Mouse (Mus musculus) forebrain, embryonic 14.5 days (tissue): ENCODE measurements around the gene Map2k1. TPM values are rescaled to one million over a fixed set of nuclear protein-coding genes. Genes with fewer than 3 reads are reported as not detected.
"Not testable (repeated sequence)": the region's sequence is repeated elsewhere in the genome, so short reads cannot be mapped to it uniquely, and the experiment has no call there.

Experiments used
- ATAC-seq: fragments of 200-750 bp; cut with Nextera tagmentation; 2 replicates; pipeline ENCODE4 v1.8.0; 2017; ENCODE audit warnings: mild to moderate bottlenecking, moderate library complexity
- DNase-seq: peaks from one replicate; pipeline ENCODE4 v3.0.0-alpha.2; 2015; ENCODE audit warnings: low spot score
- H3K27ac ChIP-seq: fragments of 300-500 bp; sonication (generic); 2 replicates; pipeline ENCODE4 v1.5.1; 2014; ENCODE audit warnings: low read depth, mild to moderate bottlenecking, control low read depth, low read length, moderate library complexity
- H3K27me3 ChIP-seq: fragments of 300-500 bp; sonication (generic); replicated peaks from 2 replicates; pipeline ENCODE4 v1.6.1; 2014; ENCODE audit warnings: low read length, control low read depth, mixed read lengths; ENCODE audit not compliant: control insufficient read depth, insufficient read depth
- H3K36me3 ChIP-seq: fragments of 300-500 bp; sonication (generic); 2 replicates; pipeline ENCODE4 v1.6.1; 2014; ENCODE audit warnings: low read length, control low read depth; ENCODE audit not compliant: control insufficient read depth, insufficient read depth
- H3K4me1 ChIP-seq: fragments of 300-500 bp; sonication (generic); 2 replicates; pipeline ENCODE4 v1.6.1; 2014; ENCODE audit warnings: antibody characterized with exemption, low read length, control low read depth; ENCODE audit not compliant: control insufficient read depth, insufficient read depth
- H3K4me2 ChIP-seq: fragments of 300-500 bp; sonication (generic); 2 replicates; pipeline ENCODE4 v1.6.1; 2014; ENCODE audit warnings: mild to moderate bottlenecking, control low read depth, low read length
- H3K4me3 ChIP-seq: fragments of 300-500 bp; sonication (generic); 2 replicates; pipeline ENCODE4 v1.5.1; 2014; ENCODE audit warnings: low read depth, low read length, control low read depth
- H3K9ac ChIP-seq: fragments of 300-500 bp; sonication (generic); 2 replicates; pipeline ENCODE4 v1.6.1; 2014; ENCODE audit warnings: mild to moderate bottlenecking, low read length, control low read depth, moderate library complexity
- H3K9me3 ChIP-seq: fragments of 300-500 bp; sonication (generic); replicated peaks from 2 replicates; pipeline ENCODE4 v1.6.1; 2016; ENCODE audit warnings: low read length, control low read depth, mixed read lengths; ENCODE audit not compliant: control insufficient read depth
- WGBS: fragments of 180-500 bp; shearing (Covaris S2); extraction: QIAGEN DNeasy Blood & Tissue Kit; methylation state at CpG from one replicate; pipeline ENCODE4 v1.1.7; 2014; 5-methylcytosine and 5-hydroxymethylcytosine counted together
- polyA plus RNA-seq: library from polyadenylated mRNA; unstranded; fragments of >200 nt; fragmentation: Nextera tagmentation; extraction: Ambion mirVana; gene quantifications from 2 replicates; pipeline ENCODE4 v1.2.1, GENCODE M21; 2014

The Map2k1 gene
- polyA plus RNA-seq, 1 experiment from 2014 or later: 42.2 TPM

DNA sequence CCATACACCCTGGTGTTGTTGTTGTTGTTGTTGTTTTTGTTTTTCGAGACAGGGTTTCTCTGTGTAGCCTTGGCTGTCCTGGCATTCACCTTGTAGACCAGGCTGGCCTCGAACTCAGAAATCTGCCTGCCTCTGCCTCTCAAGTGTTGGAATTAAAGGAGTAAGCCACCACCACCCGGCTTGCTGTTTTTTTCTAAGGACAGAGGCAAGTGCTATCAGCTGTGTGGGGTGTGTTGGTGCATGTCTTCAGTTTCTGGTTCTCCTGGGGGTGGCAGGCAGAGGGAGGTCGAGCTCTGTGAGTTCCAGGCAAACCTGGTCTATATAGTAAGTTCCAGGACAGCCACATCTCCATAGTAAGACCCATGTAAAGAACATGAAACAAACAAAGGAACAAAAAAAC, 20.9 kb upstream of the Map2k1 start:
- H3K4me1 ChIP-seq: no peaks in the 10 kb centered on the region
- H3K36me3 ChIP-seq: no peaks in the 10 kb centered on the region
- no peaks in the 10 kb centered on the region for H3K9me3 ChIP-seq
- H3K27me3 ChIP-seq: no peaks in the 10 kb centered on the region
- no peak overlapping the region for H3K4me2 ChIP-seq
- H3K4me3 ChIP-seq: no peak overlapping the region
- WGBS: 72% methylated on average over 4 of the region's 4 CpGs
- DNase-seq: no peak
- no peak overlapping the region for H3K9ac ChIP-seq
- H3K27ac ChIP-seq: no peak overlapping the region
- no peak for ATAC-seq

GRCm38 (mm10) chr9:64273757-64274156, 20.3 kb upstream of the Map2k1 start:
- Histone ChIP-seq H3K9me3 (no peaks in the 10 kb centered on the region), H3K27me3 (no peaks in the 10 kb centered on the region)

GRCm38 (mm10) chr9:64272611-64273010, 19.2 kb upstream of the Map2k1 start:
- no peak overlapping the region for H3K9ac ChIP-seq
- H3K4me2 ChIP-seq: no peak overlapping the region
- no peak overlapping the region for H3K4me3 ChIP-seq
- DNase-seq: peak; percentile 50
- H3K36me3 ChIP-seq: no peaks in the 10 kb centered on the region
- no peaks in the 10 kb centered on the region for H3K27me3 ChIP-seq
- no peaks in the 10 kb centered on the region for H3K4me1 ChIP-seq
- 47% methylated on average over 7 of the region's 7 CpGs for WGBS
- no peaks in the 10 kb centered on the region for H3K9me3 ChIP-seq
- H3K27ac ChIP-seq: no peak overlapping the region
- no peak for ATAC-seq

More at GRCm38 (mm10) chr9:64273757-64274156, 20.3 kb upstream of the Map2k1 start:
- Histone ChIP-seq H3K4me2 (no peak overlapping the region), H3K9ac (no peak overlapping the region), H3K4me3 (no peak overlapping the region), H3K27ac (no peak overlapping the region), H3K36me3 (no peaks in the 10 kb centered on the region), H3K4me1 (no peaks in the 10 kb centered on the region)
- WGBS: 77% methylated on average over 4 of the region's 4 CpGs
- ATAC-seq (no peak), DNase-seq (no peak)

- no peak overlapping the region for H3K27ac ChIP-seq
- no peak for ATAC-seq
- no peaks in the 10 kb centered on the region for H3K9me3 ChIP-seq
Observed at GRCm38 (mm10) chr9:64271249-64271648, 17.8 kb upstream of the Map2k1 start.

GRCm38 (mm10) chr9:64268836-64269235, 15.4 kb upstream of the Map2k1 start:
- DNase-seq, H3K27me3 ChIP-seq, ATAC-seq, H3K9me3 ChIP-seq, H3K9ac ChIP-seq, H3K4me2 ChIP-seq, H3K36me3 ChIP-seq, H3K27ac ChIP-seq, H3K4me1 ChIP-seq, H3K4me3 ChIP-seq: not testable (repeated sequence)
- 96% methylated on average over 8 of the region's 8 CpGs for WGBS

More at GRCm38 (mm10) chr9:64271249-64271648, 17.8 kb upstream of the Map2k1 start:
- H3K36me3 ChIP-seq: no peaks in the 10 kb centered on the region
- DNase-seq: no peak
- H3K4me2 ChIP-seq: no peak overlapping the region
- no peaks in the 10 kb centered on the region for H3K4me1 ChIP-seq
- 63% methylated on average over 3 of the region's 3 CpGs for WGBS
- no peak overlapping the region for H3K9ac ChIP-seq
- no peaks in the 10 kb centered on the region for H3K27me3 ChIP-seq
- H3K4me3 ChIP-seq: no peak overlapping the region

- no peak overlapping the region for H3K4me3 ChIP-seq
- no peaks in the 10 kb centered on the region for H3K36me3 ChIP-seq
- H3K9ac ChIP-seq: no peak overlapping the region
- ATAC-seq (no peak), DNase-seq (no peak)
- WGBS: 85% methylated on average over 10 of the region's 10 CpGs
- no peaks in the 10 kb centered on the region for H3K27me3 ChIP-seq
- H3K27ac ChIP-seq: no peak overlapping the region
- H3K9me3 ChIP-seq: no peaks in the 10 kb centered on the region
- H3K4me2 ChIP-seq: no peak overlapping the region
- H3K4me1 ChIP-seq: no peaks in the 10 kb centered on the region
Observed at GRCm38 (mm10) chr9:64268196-64268595, 14.8 kb upstream of the Map2k1 start.

DNA sequence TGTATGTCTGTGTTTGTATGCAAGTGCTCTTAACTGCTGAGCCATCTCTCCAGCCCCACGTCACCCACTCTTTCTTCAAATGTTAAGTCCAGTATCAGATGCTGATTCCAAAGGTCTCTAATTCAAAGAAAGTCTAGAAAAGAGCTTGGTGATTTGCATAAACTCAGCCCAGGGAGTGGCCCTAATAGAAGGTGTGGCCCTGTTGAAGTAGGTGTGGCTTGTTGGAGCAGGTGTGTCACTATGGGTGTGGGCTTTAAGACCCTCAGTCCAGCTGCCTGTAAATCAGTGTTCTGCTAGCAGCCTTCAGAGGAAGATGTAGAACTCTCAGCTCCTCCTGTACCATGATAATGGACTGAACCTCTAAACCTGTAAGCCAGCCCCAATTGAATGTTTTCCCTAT, 13.8 kb upstream of the Map2k1 start:
- Histone ChIP-seq H3K4me1 (no peaks in the 10 kb centered on the region), H3K36me3 (no peaks in the 10 kb centered on the region), H3K4me2 (no peak overlapping the region), H3K9me3 (no peaks in the 10 kb centered on the region), H3K9ac (no peak overlapping the region), H3K27ac (no peak overlapping the region), H3K27me3 (no peaks in the 10 kb centered on the region), H3K4me3 (no peak overlapping the region)
- no peak for ATAC-seq
- 89% methylated on average over 1 of the region's 1 CpGs for WGBS
- no peak for DNase-seq

DNA sequence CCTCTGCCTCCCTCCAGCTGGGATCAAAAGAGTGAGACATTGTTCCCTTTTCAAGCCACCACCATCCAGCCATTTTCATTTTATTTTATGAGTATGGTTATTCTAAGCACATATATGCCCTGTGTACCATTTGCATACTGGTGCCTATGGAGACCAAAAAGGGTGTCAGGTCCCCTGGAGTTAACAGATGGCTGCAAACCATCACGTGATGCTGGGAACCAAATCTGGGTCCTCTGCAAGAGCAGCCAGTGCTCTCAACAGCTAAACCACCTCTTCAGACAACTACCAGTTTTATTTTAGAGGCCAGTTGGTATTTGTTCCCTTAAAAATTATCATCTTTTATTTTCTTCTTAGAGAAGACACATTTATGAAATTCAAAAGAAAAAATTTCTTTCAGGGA, 11.4 kb upstream of the Map2k1 start:
- Histone ChIP-seq H3K36me3 (no peaks in the 10 kb centered on the region), H3K4me2 (no peak overlapping the region), H3K4me3 (no peak overlapping the region), H3K9me3 (no peaks in the 10 kb centered on the region), H3K27ac (no peak overlapping the region), H3K27me3 (no peaks in the 10 kb centered on the region), H3K4me1 (no peaks in the 10 kb centered on the region), H3K9ac (no peak overlapping the region)
- WGBS: 71% methylated on average over 1 of the region's 1 CpGs
- ATAC-seq: no peak
- no peak for DNase-seq

DNA sequence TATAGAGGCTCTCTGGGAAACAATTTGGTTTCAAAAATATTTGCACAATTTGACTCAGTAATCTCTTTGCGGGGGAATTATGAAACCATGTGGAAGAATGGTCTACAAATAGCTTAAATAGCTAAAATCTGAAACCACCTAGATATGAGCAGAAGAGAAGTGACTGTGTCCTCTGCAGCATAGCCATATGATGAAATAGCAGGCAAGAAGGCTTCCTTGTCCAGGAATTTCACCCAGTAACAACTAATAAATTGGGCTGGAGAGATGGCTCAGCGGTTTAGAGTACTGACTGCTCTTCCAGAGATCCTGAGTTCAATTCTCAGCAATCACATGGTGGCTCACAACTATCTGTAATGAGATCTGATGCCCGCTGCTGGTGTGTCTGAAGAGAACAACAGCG, 7.6 kb upstream of the Map2k1 start:
- 90% methylated on average over 4 of the region's 4 CpGs for WGBS
- Histone ChIP-seq H3K36me3 (no peaks in the 10 kb centered on the region), H3K27me3 (no peaks in the 10 kb centered on the region), H3K4me1 (no peaks in the 10 kb centered on the region), H3K9ac (no peak overlapping the region), H3K27ac (no peak overlapping the region), H3K9me3 (no peaks in the 10 kb centered on the region), H3K4me3 (no peak overlapping the region), H3K4me2 (no peak overlapping the region)
- DNase-seq: no peak
- no peak for ATAC-seq
